Mouse (Mus musculus) kidney, adult 2 months (tissue): ENCODE data around the gene Sdc4. TPM values are rescaled to one million over a fixed set of nuclear protein-coding genes. Genes with fewer than 3 reads are reported as not detected.
A peak's percentile ranks its signal among the peaks of the same experiment; 100 is the strongest.

Source experiments
- DNase-seq: peaks from one replicate; pipeline ENCODE4 v3.0.0; 2021
- H3K27ac ChIP-seq: fragments of 200-500 bp; 2 replicates; pipeline ENCODE4 v1.5.1; 2012; ENCODE audit warnings: low read depth, low read length, control low read depth, inconsistent platforms; ENCODE audit not compliant: insufficient read depth
- H3K27me3 ChIP-seq: fragments of 200-500 bp; replicated peaks from 2 replicates; pipeline ENCODE4 v1.6.1; 2012; ENCODE audit warnings: mild to moderate bottlenecking, moderate library complexity, low read length, inconsistent platforms; ENCODE audit not compliant: control insufficient read depth, insufficient read depth
- H3K36me3 ChIP-seq: fragments of 200-500 bp; 2 replicates; pipeline ENCODE4 v1.6.1; 2012; ENCODE audit warnings: mild to moderate bottlenecking, moderate library complexity, low read length, inconsistent platforms; ENCODE audit not compliant: control insufficient read depth, insufficient read depth
- H3K4me1 ChIP-seq: fragments of 200-500 bp; 2 replicates; pipeline ENCODE4 v1.6.1; 2011; ENCODE audit warnings: low read length; ENCODE audit not compliant: control insufficient read depth, insufficient read depth
- H3K4me3 ChIP-seq: fragments of 200-500 bp; 2 replicates; pipeline ENCODE4 v1.5.1; 2011; ENCODE audit warnings: mild to moderate bottlenecking, low read depth, low read length, control low read depth; ENCODE audit not compliant: insufficient read depth
- CTCF ChIP-seq: fragments of 200-500 bp; conservative IDR thresholded peaks from 2 replicates; pipeline ENCODE4 v1.5.1; 2011; ENCODE audit warnings: low read depth, mild to moderate bottlenecking, control low read depth, low read length, moderate library complexity, mixed read lengths; ENCODE audit not compliant: insufficient read depth, insufficient read length
- POLR2A ChIP-seq: fragments of 200-500 bp; IDR thresholded peaks from one replicate; pipeline ENCODE4 v1.6.1; 2011; ENCODE audit warnings: low read depth, low read length, control low read depth
- WGBS: fragments of 180-500 bp; shearing (Covaris S2); methylation state at CpG from one replicate; pipeline ENCODE4 v1.1.7; 2018; 5-methylcytosine and 5-hydroxymethylcytosine counted together
- polyA plus RNA-seq: library from polyadenylated mRNA; depleted of rRNA; stranded (reverse); fragments of >200 nt; gene quantifications from 2 replicates; pipeline ENCODE4 v1.2.3, GENCODE M21; 2012

The Sdc4 gene
- polyA plus RNA-seq, 1 experiment, result 212 TPM

DNA sequence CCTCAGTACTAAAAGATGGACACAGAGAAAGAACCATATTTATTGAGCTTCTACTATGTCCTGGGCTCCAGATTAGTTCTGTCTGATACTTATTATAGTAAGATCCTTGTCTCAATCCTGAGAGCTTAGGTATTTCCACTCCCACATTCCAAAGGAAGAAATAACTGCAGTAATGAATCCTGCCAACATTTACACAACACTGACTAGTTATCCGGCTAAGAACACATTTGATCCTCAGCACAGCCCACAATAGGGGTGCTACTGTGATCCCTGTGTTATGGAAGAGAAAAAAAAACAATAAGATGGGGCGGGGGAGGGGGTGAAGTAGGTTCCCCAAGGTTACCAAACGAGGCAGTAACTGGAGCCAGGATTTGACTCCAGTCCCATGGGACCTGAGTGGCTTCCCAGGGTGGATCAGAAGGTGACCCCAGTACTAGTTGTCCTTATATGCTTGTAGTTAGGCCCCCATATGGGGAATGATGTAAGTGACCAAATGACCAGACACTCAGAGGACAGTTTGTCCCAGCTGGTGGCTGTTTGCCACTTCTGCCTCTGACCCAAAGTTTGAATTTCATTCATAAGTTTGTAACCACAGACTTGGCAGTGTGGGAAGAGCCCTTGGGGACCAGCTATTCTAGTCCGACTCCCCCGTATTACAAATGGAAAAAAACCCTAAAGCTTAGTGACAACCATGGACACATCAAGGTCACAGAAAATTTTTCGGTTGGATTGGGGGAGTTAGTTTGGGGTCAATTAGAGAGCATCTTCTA, 11.9 kb upstream of the Sdc4 start:
- Histone ChIP-seq H3K4me1 (peaks cover 46% of the 10 kb centered on the region), H3K27me3 (no peaks in the 10 kb centered on the region), H3K27ac (peak overlapping the region; percentile 99), H3K36me3 (no peaks in the 10 kb centered on the region), H3K4me3 (no peak overlapping the region)
- TF ChIP-seq POLR2A (no peak), CTCF (no peak)
- DNase-seq, result peak; percentile 65
- WGBS, result 30% methylated on average over 6 of the region's 6 CpGs

- Histone ChIP-seq H3K4me3 (0 out of 2 replicates have a peak overlapping the region, but pooled peaks have one; percentile 14), H3K27me3 (no peaks in the 10 kb centered on the region), H3K27ac (peak overlapping the region; percentile 99), H3K36me3 (no peaks in the 10 kb centered on the region), H3K4me1 (peaks cover 46% of the 10 kb centered on the region)
- DNase-seq, result peak; percentile 98
- TF ChIP-seq POLR2A (no peak), CTCF (no peak)
- 19% methylated on average over 10 of the region's 10 CpGs for WGBS
These were observed 11.2 kb upstream of the Sdc4 start for GRCm38 (mm10) chr2:164454846-164455245.

DNA sequence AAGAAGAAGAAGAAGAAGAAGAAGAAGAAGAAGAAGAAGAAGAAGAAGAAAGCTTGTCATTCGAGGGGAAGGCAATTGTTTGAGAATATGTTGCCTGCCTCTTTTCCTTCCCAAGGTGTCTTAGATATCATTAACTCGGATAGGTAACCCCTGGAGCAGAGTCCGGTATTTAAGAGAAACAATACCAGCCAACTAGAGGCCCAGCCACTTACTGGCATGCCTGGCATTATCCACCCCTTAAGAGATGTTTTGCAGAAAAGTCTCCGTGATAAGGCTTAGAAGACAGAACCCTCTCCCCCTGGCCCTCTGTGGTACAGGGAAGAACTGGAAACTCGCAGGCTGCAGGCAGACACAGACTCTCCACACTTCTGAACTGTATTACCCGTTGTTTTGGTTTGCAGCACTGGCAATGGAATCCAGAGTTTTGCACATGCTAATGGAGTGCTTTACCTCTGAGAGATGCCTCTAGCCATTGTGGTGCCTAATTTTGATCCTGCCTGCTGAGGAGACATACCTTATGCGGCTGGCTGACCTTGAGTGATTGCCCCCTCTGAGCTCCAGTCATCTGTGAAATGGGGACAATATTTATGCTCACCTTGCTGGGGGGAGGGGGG, 10.3 kb upstream of the Sdc4 start:
- peak overlapping the region; percentile 99 for H3K27ac ChIP-seq
- peak; percentile 76 for DNase-seq
- H3K36me3 ChIP-seq, result no peaks in the 10 kb centered on the region
- no peak overlapping the region for H3K4me3 ChIP-seq
- H3K27me3 ChIP-seq, result no peaks in the 10 kb centered on the region
- 34% methylated on average over 7 of the region's 7 CpGs for WGBS
- no peak for TF ChIP-seq CTCF
- no peak for TF ChIP-seq POLR2A
- peaks cover 46% of the 10 kb centered on the region for H3K4me1 ChIP-seq

GRCm38 (mm10) chr2:164453047-164453757, 9.5 kb upstream of the Sdc4 start:
- WGBS, result 52% methylated on average over 14 of the region's 14 CpGs
- TF ChIP-seq CTCF, result no peak
- TF ChIP-seq POLR2A, result no peak
- peak; percentile 72 for DNase-seq
- Histone ChIP-seq H3K27me3 (no peaks in the 10 kb centered on the region), H3K27ac (peak overlapping the region; percentile 99), H3K4me3 (no peak overlapping the region), H3K36me3 (no peaks in the 10 kb centered on the region), H3K4me1 (peaks cover 46% of the 10 kb centered on the region)

- peak; percentile 54 for DNase-seq
- Histone ChIP-seq H3K27me3 (no peaks in the 10 kb centered on the region), H3K4me3 (no peak overlapping the region), H3K4me1 (peaks cover 39% of the 10 kb centered on the region), H3K36me3 (no peaks in the 10 kb centered on the region), H3K27ac (no peak overlapping the region)
- 33% methylated on average over 12 of the region's 13 CpGs for WGBS
- TF ChIP-seq POLR2A (no peak), CTCF (no peak)
These were observed 8.5 kb upstream of the Sdc4 start for GRCm38 (mm10) chr2:164452000-164452676.

GRCm38 (mm10) chr2:164449341-164450042, 5.8 kb upstream of the Sdc4 start:
- 82% methylated on average over 14 of the region's 14 CpGs for WGBS
- TF ChIP-seq POLR2A, result no peak
- TF ChIP-seq CTCF, result no peak
- no peak for DNase-seq
- Histone ChIP-seq H3K27ac (no peak overlapping the region), H3K36me3 (no peaks in the 10 kb centered on the region), H3K4me1 (peaks cover 19% of the 10 kb centered on the region), H3K4me3 (no peak overlapping the region), H3K27me3 (no peaks in the 10 kb centered on the region)
